Mouse (Mus musculus) small intestine, adult 2 months (tissue): ENCODE results near the gene Glb1.

Source experiments
- CTCF ChIP-seq: fragments of 200-500 bp; IDR thresholded peaks from 2 replicates; pipeline ENCODE4 v1.5.1; 2012; ENCODE audit warnings: low read depth, mild to moderate bottlenecking, control low read depth, inconsistent platforms, low read length, moderate library complexity, mixed read lengths; ENCODE audit not compliant: insufficient replicate concordance, insufficient read length; ENCODE audit errors: extremely low read depth
- POLR2A ChIP-seq: fragments of 200-500 bp; IDR thresholded peaks from 2 replicates; pipeline ENCODE4 v1.6.1; 2012; ENCODE audit warnings: low read depth, mild to moderate bottlenecking, control low read depth, inconsistent platforms, low read length, moderate library complexity

- no peak for TF ChIP-seq POLR2A
- TF ChIP-seq CTCF = no peak
These were observed 23.7 kb upstream of the Glb1 start for GRCm38 (mm10) chr9:114377168-114377567.
